Mouse (Mus musculus) MEL-GATA-1-ER (cell line): Measurements from ENCODE around the gene Fbp1.

Experiments used
- DNase-seq: peaks from one replicate; pipeline ENCODE4 v3.0.0-alpha.2; 2012; ENCODE audit warnings: low read depth; ENCODE audit errors: extremely low read depth

Gene Fbp1

GRCm38 (mm10) chr13:62884536-62884935 lies 3.5 kb downstream of the Fbp1 start:
- DNase-seq, result no peak

GRCm38 (mm10) chr13:62883925-62884324 lies 4.2 kb downstream of the Fbp1 start:
- no peak for DNase-seq

GRCm38 (mm10) chr13:62883436-62883835 lies 4.6 kb downstream of the Fbp1 start:
- DNase-seq, result no peak

GRCm38 (mm10) chr13:62882856-62883255 lies 5.2 kb downstream of the Fbp1 start:
- no peak for DNase-seq

GRCm38 (mm10) chr13:62881336-62881735 lies 6.7 kb downstream of the Fbp1 start:
- DNase-seq, result no peak

DNA sequence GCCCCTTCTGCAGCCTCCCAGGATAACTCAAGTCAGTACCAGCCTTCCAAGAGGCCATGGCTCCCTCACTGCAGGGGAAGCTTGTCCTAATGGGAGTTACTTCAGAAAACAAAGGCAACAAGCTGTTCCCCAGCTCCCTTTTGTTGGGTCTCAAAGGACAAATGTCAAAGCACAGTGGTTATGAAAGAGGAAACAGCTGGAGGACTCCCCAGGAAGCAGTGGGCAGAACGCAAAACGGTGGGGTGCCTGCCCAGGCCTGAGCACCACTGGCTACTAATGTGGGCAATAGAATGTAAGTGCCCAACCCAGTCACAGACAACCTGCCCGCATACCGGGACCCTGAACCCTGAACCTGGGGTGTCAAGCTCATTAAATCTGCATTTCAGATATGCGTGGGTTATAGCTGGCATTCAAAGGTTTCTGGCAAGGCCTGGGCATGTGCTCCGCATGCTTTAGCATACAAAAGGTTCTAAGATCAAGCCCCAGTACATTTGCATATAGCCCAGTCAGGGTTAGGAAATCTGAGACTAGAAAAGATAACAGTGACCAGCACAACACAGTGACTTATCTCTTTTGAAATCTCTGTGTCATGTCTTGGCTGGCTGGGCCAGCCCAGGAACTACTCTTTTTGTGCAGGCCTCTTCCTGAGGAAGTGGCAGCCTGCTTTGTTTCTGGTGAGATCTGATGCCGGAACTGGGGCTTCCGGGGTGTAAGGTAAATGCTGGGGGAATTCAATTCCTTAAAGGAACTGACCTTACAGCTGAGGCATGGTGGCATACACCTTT lies 8.1 kb downstream of the Fbp1 start:
- DNase-seq, result no peak

- no peak for DNase-seq
These were observed 8.7 kb downstream of the Fbp1 start for GRCm38 (mm10) chr13:62879411-62879810.

- no peak for DNase-seq
These were observed 10.8 kb downstream of the Fbp1 start for GRCm38 (mm10) chr13:62877247-62877646.

DNA sequence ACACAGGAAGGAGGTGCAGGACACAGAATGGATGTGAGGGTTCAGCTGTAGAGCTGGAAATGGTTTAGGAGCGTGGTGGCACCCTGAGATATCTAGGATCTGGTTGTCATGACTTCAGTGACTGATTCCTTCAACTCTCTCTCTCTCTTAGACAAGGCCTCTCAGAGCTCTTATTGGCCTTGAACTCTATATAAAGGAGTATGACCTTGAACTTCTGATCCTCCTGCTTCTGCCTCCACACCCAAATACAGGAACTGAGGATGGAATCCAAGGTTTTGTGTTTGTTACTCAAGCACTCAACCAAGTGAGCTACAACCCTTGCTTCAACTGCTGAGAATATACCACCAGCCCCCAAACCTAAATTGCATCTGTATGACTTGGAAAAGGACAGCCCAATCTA lies 12.0 kb downstream of the Fbp1 start:
- no peak for DNase-seq

DNA sequence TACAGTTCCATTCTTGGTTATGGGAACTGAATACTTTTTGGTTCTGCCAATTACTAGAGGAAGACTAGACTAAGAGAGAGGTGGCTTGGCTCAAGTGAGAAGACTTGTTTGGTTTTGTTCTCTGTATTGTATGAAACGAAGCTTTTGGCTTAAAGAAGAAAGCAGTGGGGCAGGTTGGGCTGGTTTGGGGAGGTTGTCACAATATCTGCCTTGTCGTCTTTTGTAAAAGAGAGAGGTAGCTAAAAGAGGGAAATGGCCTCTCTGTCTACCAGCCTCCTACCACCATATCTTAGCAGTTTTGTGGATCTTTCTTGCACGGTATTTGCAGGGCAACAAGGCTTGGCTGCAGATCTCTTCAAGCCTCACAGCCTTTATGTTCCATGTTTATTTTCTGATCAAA lies 15.8 kb downstream of the Fbp1 start:
- no peak for DNase-seq

GRCm38 (mm10) chr13:62870605-62871004 lies 17.5 kb downstream of the Fbp1 start:
- no peak for DNase-seq

- no peak for DNase-seq
These were observed 21.3 kb downstream of the Fbp1 start for GRCm38 (mm10) chr13:62866817-62867216.

GRCm38 (mm10) chr13:62865651-62866315 lies 22.3 kb downstream of the Fbp1 start:
- DNase-seq, result no peak

- no peak for DNase-seq
These were observed 24.3 kb downstream of the Fbp1 start for GRCm38 (mm10) chr13:62863771-62864170.

- DNase-seq, result no peak
These were observed 25.2 kb downstream of the Fbp1 start for GRCm38 (mm10) chr13:62862875-62863274.

- DNase-seq, result peak; percentile 41
These were observed 28.0 kb downstream of the Fbp1 start for GRCm38 (mm10) chr13:62860068-62860467.

GRCm38 (mm10) chr13:62859251-62859650 lies 28.8 kb downstream of the Fbp1 start:
- DNase-seq, result peak; percentile 94

- DNase-seq, result no peak
These were observed 29.9 kb downstream of the Fbp1 start, which contains the start of gene Fbp2 for GRCm38 (mm10) chr13:62857941-62858915. Gene Fbp2 (minus strand): TSS chr13:62858422.

GRCm38 (mm10) chr13:62856850-62857249 lies 31.2 kb downstream of the Fbp1 start:
- DNase-seq, result no peak

DNA sequence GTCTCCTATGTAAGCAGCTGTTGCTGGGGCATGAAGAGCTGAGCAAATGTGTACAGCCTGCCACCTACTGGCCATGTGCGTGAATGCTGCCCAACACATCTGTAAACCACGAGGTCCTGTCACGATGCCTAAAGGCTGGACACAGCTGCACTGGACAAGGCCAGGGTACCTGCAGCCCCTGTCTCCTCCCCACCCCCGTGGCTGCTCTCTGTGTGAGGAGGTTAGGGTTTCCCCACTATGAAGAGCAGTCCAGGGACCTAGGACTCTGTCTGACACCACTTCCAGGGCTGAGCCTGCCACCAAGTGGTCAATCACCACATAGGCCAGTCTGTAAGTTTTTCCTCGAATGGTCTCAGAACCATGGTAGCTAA lies 31.8 kb downstream of the Fbp1 start:
- DNase-seq, result peak; percentile 85

DNA sequence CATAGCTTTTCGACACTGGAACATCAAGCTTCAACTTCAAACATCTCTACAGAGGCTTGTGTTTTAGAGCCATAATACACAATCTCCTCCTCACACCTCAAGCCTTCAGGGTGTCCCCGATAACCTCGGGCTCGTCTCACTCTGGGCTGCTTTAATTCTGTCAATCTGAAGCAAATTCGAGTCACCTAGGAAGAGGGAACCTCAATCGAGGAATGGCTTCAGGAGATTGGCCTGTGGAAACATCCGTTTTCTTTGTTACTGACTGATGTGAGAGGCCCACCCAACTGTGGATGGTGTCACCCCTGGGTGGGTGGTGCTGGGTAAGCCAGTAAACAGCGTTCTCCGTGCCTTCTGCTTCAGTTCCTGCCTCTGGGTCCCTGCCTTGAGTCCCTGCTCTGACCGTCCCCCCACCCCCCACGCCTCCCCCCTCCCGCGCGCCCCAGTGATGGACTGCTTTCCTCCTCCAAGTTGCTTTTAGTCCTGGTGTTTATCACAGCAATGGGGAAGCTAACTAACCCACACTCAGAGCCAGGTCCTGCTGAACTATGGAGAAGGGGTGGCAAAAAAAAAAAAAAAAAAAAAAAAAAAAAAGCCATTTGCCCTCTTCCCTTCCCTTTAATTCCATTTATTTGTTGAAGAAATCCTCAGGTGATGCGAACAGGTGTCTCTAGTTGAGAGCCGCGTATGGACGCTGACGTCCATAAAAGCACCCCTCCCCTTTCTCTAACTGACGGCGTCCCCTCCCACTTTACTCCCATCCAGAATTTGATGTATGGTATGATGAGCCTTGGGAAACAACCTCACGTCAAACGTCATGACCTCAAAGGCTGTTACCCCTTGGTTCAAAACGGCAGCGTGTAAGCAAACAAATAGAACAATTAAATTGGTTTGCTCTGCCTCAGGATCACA lies 32.4 kb downstream of the Fbp1 start:
- no peak for DNase-seq
